Mouse (Mus musculus) liver, adult 2 months (tissue): Measurements from ENCODE around the gene Xpc.

ENCODE experiments used
- CTCF ChIP-seq: fragments of 200-500 bp; IDR thresholded peaks from 2 replicates; pipeline ENCODE4 v1.5.1; 2011; ENCODE audit warnings: low read depth, low read length, control low read depth
- POLR2A ChIP-seq: fragments of 200-500 bp; IDR thresholded peaks from 2 replicates; pipeline ENCODE4 v1.6.1; 2011; ENCODE audit warnings: low read length, control low read depth; ENCODE audit not compliant: insufficient read depth; ENCODE audit errors: extremely low read depth

GRCm38 (mm10) chr6:91489872-91490271 lies 25.8 kb downstream of the Xpc start:
- TF ChIP-seq POLR2A (no peak), CTCF (no peak)
